Mouse (Mus musculus) limb, embryonic 13.5 days (tissue): ENCODE data around the gene Cnpy4. TPM values are rescaled to one million over a fixed set of nuclear protein-coding genes. Genes with fewer than 3 reads are reported as not detected.

Experiments
- ATAC-seq: fragments of 200-750 bp; cut with Nextera tagmentation; 2 replicates; pipeline ENCODE4 v1.8.0; 2017; ENCODE audit warnings: low read depth, moderate number of reproducible peaks, moderate TSS enrichment; ENCODE audit not compliant: low FRiP score
- H3K27ac ChIP-seq: fragments of 300-500 bp; sonication (generic); 2 replicates; pipeline ENCODE4 v1.5.1; 2015; ENCODE audit warnings: inconsistent platforms, mild to moderate bottlenecking, moderate library complexity
- H3K27me3 ChIP-seq: fragments of 300-500 bp; sonication (generic); 2 replicates; pipeline ENCODE4 v1.6.1; 2015; ENCODE audit warnings: mild to moderate bottlenecking, inconsistent platforms
- H3K36me3 ChIP-seq: fragments of 300-500 bp; sonication (generic); 2 replicates; pipeline ENCODE4 v1.6.1; 2015; ENCODE audit warnings: inconsistent platforms, mild to moderate bottlenecking, moderate library complexity
- H3K4me1 ChIP-seq: fragments of 300-500 bp; sonication (generic); 2 replicates; pipeline ENCODE4 v1.6.1; 2015; ENCODE audit warnings: inconsistent platforms
- H3K4me2 ChIP-seq: fragments of 300-500 bp; sonication (generic); replicated peaks from 2 replicates; pipeline ENCODE4 v1.6.1; 2015; ENCODE audit warnings: inconsistent platforms, mild to moderate bottlenecking, moderate library complexity
- H3K4me3 ChIP-seq: fragments of 300-500 bp; sonication (generic); 2 replicates; pipeline ENCODE4 v1.5.1; 2015; ENCODE audit warnings: moderate library complexity, mild to moderate bottlenecking, inconsistent platforms
- H3K9ac ChIP-seq: fragments of 300-500 bp; sonication (generic); 2 replicates; pipeline ENCODE4 v1.6.1; 2015; ENCODE audit warnings: mild to moderate bottlenecking, inconsistent platforms
- H3K9me3 ChIP-seq: fragments of 300-500 bp; sonication (generic); 2 replicates; pipeline ENCODE4 v1.6.1; 2016; ENCODE audit warnings: inconsistent platforms
- WGBS: fragments of 180-500 bp; shearing (Covaris S2); methylation state at CpG from one replicate; pipeline ENCODE4 v1.1.7; 2015; 5-methylcytosine and 5-hydroxymethylcytosine counted together
- polyA plus RNA-seq: library from polyadenylated mRNA; unstranded; fragments of >200 nt; fragmentation: Nextera tagmentation; extraction: Ambion mirVana; gene quantifications from 2 replicates; pipeline ENCODE4 v1.2.1, GENCODE M21; 2015

Gene Cnpy4
- 73.0 and 73.8 TPM in 2 replicates for polyA plus RNA-seq

GRCm38 (mm10) chr5:138186950-138187638 is at the start of gene Cnpy4, which contains the start of gene Taf6:
Cnpy4 (plus strand) TSS chr5:138187485.
Taf6 (minus strand) TSS chr5:138187451.
- Histone ChIP-seq H3K9ac (peak within 1 kb of the TSS; percentile 81), H3K4me2 (peak within 1 kb of the TSS; percentile 72), H3K27ac (peak within 1 kb of the TSS; percentile 85), H3K36me3 (peaks cover 48% of the 10 kb centered on the region), H3K9me3 (no peaks in the 10 kb centered on the region), H3K27me3 (no peaks in the 10 kb centered on the region), H3K4me3 (peak within 1 kb of the TSS; percentile 78), H3K4me1 (peaks cover 19% of the 10 kb centered on the region)
- ATAC-seq = peak; percentile 86
- under 1% methylated on average over 31 of the region's 31 CpGs for WGBS

DNA sequence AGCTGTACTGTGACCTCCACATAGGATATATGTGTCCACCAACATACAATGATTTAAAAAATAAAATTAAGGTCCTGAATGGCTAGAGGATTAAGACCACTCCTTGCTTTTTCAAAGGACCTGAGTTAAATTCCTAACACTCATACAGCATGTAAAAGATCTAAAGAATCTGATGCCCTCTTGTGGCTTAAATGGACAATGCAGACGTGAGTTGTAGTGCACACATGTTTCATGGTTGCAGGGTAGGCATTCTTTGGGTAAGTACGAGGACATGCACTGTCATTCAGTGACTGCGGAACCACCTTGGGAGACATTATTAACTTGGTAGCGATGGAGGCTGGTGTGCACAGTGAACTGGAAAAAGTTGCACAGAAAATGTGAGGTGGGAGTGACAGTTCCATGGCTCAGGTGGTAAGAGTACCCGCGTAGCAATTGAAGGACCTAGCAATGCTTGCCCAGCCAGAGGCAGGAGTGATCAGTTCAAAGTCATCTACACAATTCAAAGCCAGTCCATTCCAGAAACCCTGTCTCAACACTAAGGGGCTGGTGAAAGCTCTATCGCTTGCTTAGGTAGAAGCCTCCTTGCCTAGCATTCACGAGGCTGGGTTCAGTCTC is 49.2 kb upstream of the Cnpy4 start:
- ATAC-seq = no peak
- no peak overlapping the region for H3K4me2 ChIP-seq
- 61% methylated on average over 8 of the region's 8 CpGs for WGBS

DNA sequence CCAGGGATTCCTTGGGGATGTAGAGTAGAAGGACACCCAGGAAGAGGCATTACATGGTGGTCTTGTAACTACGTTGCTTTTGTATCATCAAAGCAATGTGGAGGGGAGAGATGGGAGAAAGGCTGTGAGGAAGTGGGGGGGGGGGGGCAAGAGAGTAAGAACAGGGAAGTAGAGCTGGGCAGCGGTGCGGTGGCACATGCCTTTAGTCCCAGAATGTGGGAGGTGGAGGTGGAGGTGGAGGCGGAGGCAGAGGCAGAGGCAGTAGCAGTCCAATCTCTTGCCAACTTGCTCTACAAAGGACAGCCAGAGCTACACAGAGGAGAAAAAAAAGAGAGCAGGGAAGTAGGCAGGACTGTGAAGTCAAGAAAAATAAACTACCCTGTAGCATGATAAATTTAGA is 48.7 kb upstream of the Cnpy4 start:
- Histone ChIP-seq H3K4me2 (no peak overlapping the region), H3K9me3 (no peaks in the 10 kb centered on the region), H3K36me3 (peaks cover 40% of the 10 kb centered on the region), H3K9ac (no peak overlapping the region), H3K4me3 (no peak overlapping the region), H3K27ac (no peak overlapping the region), H3K4me1 (no peaks in the 10 kb centered on the region), H3K27me3 (no peaks in the 10 kb centered on the region)
- 80% methylated on average over 4 of the region's 4 CpGs for WGBS
- ATAC-seq = no peak

More for the DNA sequence above, 49.2 kb upstream of the Cnpy4 start:
- no peak overlapping the region for H3K4me3 ChIP-seq
- H3K9me3 ChIP-seq = no peaks in the 10 kb centered on the region
- H3K27ac ChIP-seq = no peak overlapping the region
- no peaks in the 10 kb centered on the region for H3K27me3 ChIP-seq
- H3K36me3 ChIP-seq = peaks cover 40% of the 10 kb centered on the region
- H3K4me1 ChIP-seq = no peaks in the 10 kb centered on the region
- no peak overlapping the region for H3K9ac ChIP-seq

DNA sequence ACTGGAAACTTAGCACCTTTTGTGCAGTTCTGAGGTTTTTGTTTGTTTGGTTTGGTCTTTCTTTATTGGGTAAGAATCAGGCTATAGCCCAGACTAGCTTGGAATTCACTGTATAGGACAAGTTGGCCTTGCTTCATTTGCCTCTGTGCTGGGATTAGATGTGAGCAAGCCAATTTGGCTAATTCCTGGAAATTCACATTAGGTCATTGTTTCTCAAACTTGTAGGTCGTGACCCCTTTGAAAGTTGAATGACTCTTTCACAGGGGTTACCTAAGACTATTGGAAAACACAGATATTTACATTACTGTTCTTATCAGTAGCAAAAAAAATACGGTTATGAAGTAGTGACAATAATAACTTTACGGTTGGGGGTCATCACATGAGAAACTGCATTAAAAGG is 32.9 kb upstream of the Cnpy4 start:
- H3K4me3 ChIP-seq = peak overlapping the region; percentile 79
- H3K27me3 ChIP-seq = no peaks in the 10 kb centered on the region
- peaks cover 33% of the 10 kb centered on the region for H3K36me3 ChIP-seq
- H3K4me1 ChIP-seq = peaks cover 10% of the 10 kb centered on the region
- peak overlapping the region; percentile 92 for H3K9ac ChIP-seq
- WGBS = 89% methylated on average over 3 of the region's 3 CpGs
- H3K27ac ChIP-seq = no peak overlapping the region
- peak overlapping the region; percentile 81 for H3K4me2 ChIP-seq
- H3K9me3 ChIP-seq = no peaks in the 10 kb centered on the region
- no peak for ATAC-seq

DNA sequence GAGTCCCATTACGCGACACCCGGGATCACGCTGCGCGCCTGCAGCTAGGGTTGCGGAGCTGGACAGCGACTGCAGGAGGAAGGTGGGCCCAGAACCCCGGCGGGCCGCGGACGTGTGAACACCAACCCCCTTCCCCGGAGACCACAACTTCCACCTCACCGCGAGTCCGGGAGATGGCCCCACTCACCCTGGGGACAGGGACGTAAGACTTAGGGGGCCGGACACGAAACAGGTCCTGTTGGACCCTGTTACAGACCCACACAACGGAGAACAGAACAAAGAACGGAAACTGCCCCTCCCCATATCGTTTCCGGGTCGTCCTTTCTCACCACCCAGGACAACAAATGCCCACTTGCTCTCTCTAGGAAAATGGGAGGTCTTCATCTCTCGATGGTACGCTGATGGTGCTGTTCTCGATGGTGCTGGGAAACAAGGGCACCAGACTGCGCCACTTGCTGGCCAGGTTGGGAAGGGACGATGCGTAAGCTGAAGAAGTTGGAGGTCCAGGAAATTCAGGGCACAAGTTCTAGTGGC is 31.8 kb upstream of the Cnpy4 start, which contains the start of gene Zfp113:
Zfp113 (minus strand) TSS at position 302 of the 534 bp plus-strand sequence.
- ATAC-seq = peak; percentile 96
- Histone ChIP-seq H3K9me3 (no peaks in the 10 kb centered on the region), H3K9ac (peak within 1 kb of the TSS; percentile 92), H3K4me2 (peak within 1 kb of the TSS; percentile 81), H3K4me3 (peak within 1 kb of the TSS; percentile 79), H3K27ac (peak within 1 kb of the TSS; percentile 90), H3K36me3 (peaks cover 28% of the 10 kb centered on the region), H3K27me3 (no peaks in the 10 kb centered on the region), H3K4me1 (peaks cover 12% of the 10 kb centered on the region)
- WGBS = under 1% methylated on average over 31 of the region's 31 CpGs

- 72% methylated on average over 7 of the region's 7 CpGs for WGBS
- Histone ChIP-seq H3K4me3 (peak overlapping the region; percentile 84), H3K9me3 (no peaks in the 10 kb centered on the region), H3K27ac (no peak overlapping the region), H3K4me1 (peaks cover 19% of the 10 kb centered on the region), H3K9ac (peak overlapping the region; percentile 50), H3K36me3 (peaks cover 33% of the 10 kb centered on the region), H3K4me2 (peak overlapping the region; percentile 88), H3K27me3 (no peaks in the 10 kb centered on the region)
- ATAC-seq = no peak
These were observed 27.0 kb upstream of the Cnpy4 start for GRCm38 (mm10) chr5:138160224-138160762.

DNA sequence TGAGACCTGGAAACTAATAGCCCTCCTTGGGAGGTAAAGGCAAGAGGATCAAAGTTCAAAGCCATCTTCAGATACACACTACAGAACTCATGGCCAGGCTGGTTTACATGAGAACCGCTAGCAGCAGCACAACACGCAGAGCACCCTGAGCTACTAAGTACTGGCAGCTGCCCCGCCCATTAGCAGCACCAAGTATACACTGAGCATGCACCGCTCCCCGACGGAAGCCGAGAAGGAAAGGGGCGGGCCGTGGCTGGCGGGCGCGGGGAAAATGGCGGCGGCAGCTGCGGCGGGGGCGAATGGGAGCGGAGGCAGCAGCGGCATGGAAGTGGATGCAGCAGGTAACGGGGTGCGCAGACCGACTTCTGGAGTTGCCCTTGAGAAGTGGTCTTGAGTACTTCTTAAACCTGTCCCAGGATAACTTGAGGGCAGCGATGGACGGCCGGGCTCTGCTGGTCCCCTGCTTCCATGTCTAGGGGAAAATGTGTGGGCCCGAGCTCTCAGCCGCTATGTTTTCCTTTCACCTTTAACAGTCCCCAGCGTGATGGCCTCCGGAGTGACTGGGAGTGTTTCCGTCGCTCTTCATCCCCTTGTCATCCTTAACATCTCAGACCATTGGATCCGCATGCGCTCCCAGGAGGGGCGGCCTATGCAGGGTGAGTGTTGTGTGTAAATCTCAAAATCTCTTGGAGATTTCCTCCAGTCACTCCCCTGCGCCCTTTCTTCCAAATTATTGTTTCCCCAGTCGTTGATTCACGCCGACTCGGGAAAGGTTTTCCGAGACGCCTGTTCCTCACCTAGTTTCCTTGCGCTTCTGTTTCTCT is 26.2 kb upstream of the Cnpy4 start, which contains the start of gene Cops6:
Cops6 (plus strand) TSS at position 230 of the 824 bp plus-strand sequence.
- Histone ChIP-seq H3K27ac (peak within 1 kb of the TSS; percentile 77; the same call in 1 of the 2 replicates), H3K4me2 (peak within 1 kb of the TSS; percentile 88), H3K4me3 (peak within 1 kb of the TSS; percentile 84), H3K9ac (peak within 1 kb of the TSS; percentile 91), H3K4me1 (peaks cover 19% of the 10 kb centered on the region), H3K9me3 (no peaks in the 10 kb centered on the region), H3K36me3 (peaks cover 41% of the 10 kb centered on the region), H3K27me3 (no peaks in the 10 kb centered on the region)
- under 1% methylated on average over 42 of the region's 42 CpGs for WGBS
- ATAC-seq = peak; percentile 94

DNA sequence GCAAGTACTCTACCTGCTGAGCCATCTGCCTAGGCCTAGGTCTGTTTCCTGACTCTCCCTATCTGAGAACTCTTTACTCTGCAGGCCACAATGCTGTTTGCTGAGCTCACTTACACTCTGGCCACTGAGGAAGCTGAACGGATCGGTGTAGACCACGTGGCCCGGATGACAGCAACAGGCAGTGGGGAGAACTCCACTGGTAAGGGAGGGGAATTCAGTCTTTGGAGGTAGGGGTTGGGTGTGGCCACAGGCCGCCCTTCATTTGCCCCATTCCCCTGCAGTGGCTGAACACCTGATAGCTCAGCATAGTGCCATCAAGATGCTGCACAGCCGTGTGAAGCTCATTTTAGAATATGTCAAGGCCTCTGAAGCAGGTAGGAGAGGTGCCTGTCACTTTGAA is 24.2 kb upstream of the Cnpy4 start:
- H3K36me3 ChIP-seq = peaks cover 60% of the 10 kb centered on the region
- H3K27me3 ChIP-seq = no peaks in the 10 kb centered on the region
- H3K27ac ChIP-seq = no peak overlapping the region
- H3K4me2 ChIP-seq = no peak overlapping the region
- H3K9me3 ChIP-seq = no peaks in the 10 kb centered on the region
- H3K4me3 ChIP-seq = no peak overlapping the region
- no peak overlapping the region for H3K9ac ChIP-seq
- ATAC-seq = no peak
- peaks cover 19% of the 10 kb centered on the region for H3K4me1 ChIP-seq
- 76% methylated on average over 6 of the region's 6 CpGs for WGBS

GRCm38 (mm10) chr5:138163610-138164009 is 23.7 kb upstream of the Cnpy4 start:
- no peaks in the 10 kb centered on the region for H3K9me3 ChIP-seq
- no peak for ATAC-seq
- H3K36me3 ChIP-seq = peaks cover 66% of the 10 kb centered on the region
- H3K4me3 ChIP-seq = no peak overlapping the region
- H3K27me3 ChIP-seq = no peaks in the 10 kb centered on the region
- 69% methylated on average over 10 of the region's 10 CpGs for WGBS
- 0 out of 2 replicates have a peak overlapping the region, but pooled peaks have one; percentile 19 for H3K9ac ChIP-seq
- H3K27ac ChIP-seq = no peak overlapping the region; the same call in 1 of the 2 replicates
- H3K4me2 ChIP-seq = no peak overlapping the region
- peaks cover 19% of the 10 kb centered on the region for H3K4me1 ChIP-seq

DNA sequence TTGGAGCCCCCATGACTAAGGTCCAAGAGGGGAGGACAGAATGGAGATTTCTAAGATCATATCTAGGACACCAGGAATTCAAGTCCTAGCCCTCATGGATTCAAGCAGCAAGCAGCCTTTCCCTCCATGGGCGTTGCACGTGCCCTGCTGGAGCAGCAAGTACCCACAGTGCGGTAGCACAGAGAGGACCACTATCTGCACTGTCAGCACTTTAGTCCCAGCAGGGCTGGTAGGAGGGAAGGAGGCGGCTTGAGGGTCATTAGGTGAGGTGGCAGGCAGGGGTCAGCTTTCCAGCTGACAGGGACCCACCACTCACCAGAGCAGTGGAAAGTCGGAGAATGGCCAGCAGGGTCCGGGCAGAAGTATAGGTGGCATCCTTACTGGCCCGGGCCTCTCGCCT is 21.7 kb upstream of the Cnpy4 start:
- no peak overlapping the region for H3K27ac ChIP-seq
- H3K4me3 ChIP-seq = no peak overlapping the region
- 75% methylated on average over 8 of the region's 8 CpGs for WGBS
- H3K27me3 ChIP-seq = no peaks in the 10 kb centered on the region
- H3K4me1 ChIP-seq = peaks cover 27% of the 10 kb centered on the region
- H3K9me3 ChIP-seq = no peaks in the 10 kb centered on the region
- 0 out of 2 replicates have a peak overlapping the region, but pooled peaks have one; percentile 13 for H3K9ac ChIP-seq
- H3K4me2 ChIP-seq = no peak overlapping the region
- ATAC-seq = no peak
- H3K36me3 ChIP-seq = peaks cover 80% of the 10 kb centered on the region

DNA sequence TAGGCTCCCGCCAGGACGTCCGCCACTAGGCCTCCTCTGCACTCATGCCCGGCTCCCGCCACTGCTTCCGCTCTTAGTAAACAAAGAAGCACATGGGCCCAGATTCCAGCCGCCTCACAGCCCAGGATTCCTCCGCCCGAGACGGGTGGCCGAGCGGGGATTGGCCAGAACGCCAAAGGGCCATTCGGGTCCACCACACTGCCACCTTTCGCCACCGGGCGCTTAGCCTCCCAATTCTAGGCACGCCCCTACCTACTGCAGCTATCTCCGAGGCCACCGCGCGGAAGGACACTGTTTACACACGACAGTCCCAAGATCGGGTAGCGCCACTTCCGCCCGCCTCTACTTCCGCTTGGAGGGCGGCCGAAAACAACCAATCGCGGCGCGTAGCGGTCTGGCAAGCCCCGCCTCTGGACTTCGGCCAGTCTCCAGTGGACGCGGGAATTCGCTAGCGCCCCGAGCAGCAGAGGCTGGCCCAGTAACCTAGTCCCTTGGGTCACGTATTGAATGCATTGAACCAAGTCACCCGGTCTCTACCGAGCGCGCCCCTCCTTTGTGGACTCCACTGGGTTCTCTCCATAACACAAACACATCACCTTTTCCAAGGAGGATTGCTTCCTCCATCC is 16.2 kb upstream of the Cnpy4 start:
- ATAC-seq = peak; percentile 83
- Histone ChIP-seq H3K9ac (peak overlapping the region; percentile 75), H3K4me2 (peak overlapping the region; percentile 76), H3K9me3 (no peaks in the 10 kb centered on the region), H3K4me1 (peaks cover 29% of the 10 kb centered on the region), H3K4me3 (peak overlapping the region; percentile 69), H3K27ac (peak overlapping the region; percentile 93), H3K27me3 (no peaks in the 10 kb centered on the region), H3K36me3 (peaks cover 62% of the 10 kb centered on the region)
- WGBS = under 1% methylated on average over 47 of the region's 47 CpGs
